Mouse (Mus musculus): ENCODE results near the gene Atp6v1g1.
A peak's percentile ranks its signal among the peaks of the same experiment; 100 is the strongest.

Gene Atp6v1g1

GRCm38 (mm10) chr4:63547799-63548198 lies 3.2 kb downstream of the Atp6v1g1 start:
- no peak for DNase-seq (ENCODE audit: low spot score)

GRCm38 (mm10) chr4:63548491-63548890 lies 3.9 kb downstream of the Atp6v1g1 start:
- no peak for DNase-seq (ENCODE audit: low spot score)

- DNase-seq (ENCODE audit: low spot score), result no peak
These were observed 6.3 kb downstream of the Atp6v1g1 start for GRCm38 (mm10) chr4:63550908-63551307.

- no peak for DNase-seq (ENCODE audit: low spot score)
These were observed 8.3 kb downstream of the Atp6v1g1 start for GRCm38 (mm10) chr4:63552865-63553264.

DNA sequence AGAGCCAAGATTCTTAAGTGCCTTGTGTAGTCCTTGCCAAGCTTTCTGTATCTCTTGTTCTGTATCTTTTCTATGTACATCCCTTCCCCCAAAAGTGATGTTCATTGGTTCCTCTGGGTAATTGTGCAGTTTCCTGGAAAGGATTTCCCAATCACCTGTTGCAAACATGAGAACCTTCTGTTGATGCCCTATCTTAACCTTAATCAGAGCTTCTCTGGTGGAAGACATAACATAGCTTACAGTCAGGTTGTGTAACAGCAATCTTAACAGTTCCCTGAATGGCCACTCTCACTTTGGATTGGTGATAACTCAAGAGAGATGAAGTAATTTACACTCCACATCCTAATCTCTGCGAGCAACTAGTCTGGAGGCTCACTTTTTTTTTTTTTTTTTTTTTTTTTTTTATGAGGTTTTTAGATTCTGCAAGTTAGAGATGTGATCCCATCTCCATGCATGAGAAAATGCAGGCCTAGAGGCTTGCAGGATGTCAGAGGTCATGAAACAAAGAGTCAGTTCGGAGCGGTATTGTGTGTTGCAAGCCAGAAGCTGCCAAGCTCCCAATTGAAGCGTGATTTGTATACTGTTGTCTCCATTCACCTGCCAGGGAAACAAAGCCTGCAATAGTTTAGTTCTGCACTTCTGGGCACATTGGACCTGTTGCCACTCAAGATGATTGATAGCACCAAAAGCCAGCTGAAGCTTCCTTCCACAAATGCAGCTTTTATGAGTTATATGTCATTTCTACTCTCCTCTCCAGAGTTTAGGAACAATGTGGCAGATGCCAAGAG lies 9.4 kb downstream of the Atp6v1g1 start:
- no peak for DNase-seq (ENCODE audit: low spot score)

GRCm38 (mm10) chr4:63554616-63555015 lies 10.0 kb downstream of the Atp6v1g1 start:
- DNase-seq (ENCODE audit: low spot score), result no peak

GRCm38 (mm10) chr4:63555111-63555510 lies 10.5 kb downstream of the Atp6v1g1 start:
- no peak for DNase-seq (ENCODE audit: low spot score)

- no peak for DNase-seq (ENCODE audit: low spot score)
These were observed 12.1 kb downstream of the Atp6v1g1 start for GRCm38 (mm10) chr4:63556665-63557064.

- no peak for DNase-seq (ENCODE audit: low spot score)
These were observed 12.8 kb downstream of the Atp6v1g1 start for GRCm38 (mm10) chr4:63557124-63558059.

DNA sequence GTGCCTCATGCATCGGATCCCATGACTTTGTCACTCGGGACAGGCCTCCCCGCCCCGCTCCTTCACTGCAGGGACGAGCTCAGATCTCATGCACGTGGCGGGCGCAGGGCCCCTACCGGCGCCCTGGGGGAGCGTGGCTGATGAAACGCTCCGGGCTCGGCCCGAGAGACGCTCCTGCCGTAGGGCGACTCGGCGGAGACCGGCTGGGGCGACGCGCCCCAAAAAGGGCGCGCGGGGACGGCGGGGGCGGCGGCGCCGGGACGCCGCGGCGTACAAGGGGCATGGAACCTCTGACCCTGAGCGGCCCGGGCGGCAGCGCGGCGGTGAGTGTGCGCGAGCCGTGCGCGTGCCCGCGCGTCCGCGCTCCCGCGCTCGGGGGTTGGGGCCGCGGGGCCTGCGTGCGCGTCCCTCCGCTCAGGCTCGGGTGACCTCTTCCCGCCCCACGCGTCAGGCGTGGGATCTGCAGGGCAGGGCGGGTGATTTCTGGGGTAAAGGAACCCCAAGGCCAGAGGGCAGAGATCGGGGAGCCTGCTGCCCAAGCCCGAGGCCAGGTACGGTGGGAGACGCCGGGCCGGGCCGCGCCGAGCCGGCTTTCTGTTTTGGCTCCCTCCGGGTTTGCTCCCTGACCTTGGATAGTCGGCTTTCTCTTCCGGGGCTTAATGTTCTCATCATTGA lies 14.0 kb downstream of the Atp6v1g1 start, which contains the start of gene Tmem268:
TSS of gene Tmem268 (plus strand) at position 375 of the 675 bp plus-strand sequence.
- peak; percentile 74 for DNase-seq (ENCODE audit: low spot score)

DNA sequence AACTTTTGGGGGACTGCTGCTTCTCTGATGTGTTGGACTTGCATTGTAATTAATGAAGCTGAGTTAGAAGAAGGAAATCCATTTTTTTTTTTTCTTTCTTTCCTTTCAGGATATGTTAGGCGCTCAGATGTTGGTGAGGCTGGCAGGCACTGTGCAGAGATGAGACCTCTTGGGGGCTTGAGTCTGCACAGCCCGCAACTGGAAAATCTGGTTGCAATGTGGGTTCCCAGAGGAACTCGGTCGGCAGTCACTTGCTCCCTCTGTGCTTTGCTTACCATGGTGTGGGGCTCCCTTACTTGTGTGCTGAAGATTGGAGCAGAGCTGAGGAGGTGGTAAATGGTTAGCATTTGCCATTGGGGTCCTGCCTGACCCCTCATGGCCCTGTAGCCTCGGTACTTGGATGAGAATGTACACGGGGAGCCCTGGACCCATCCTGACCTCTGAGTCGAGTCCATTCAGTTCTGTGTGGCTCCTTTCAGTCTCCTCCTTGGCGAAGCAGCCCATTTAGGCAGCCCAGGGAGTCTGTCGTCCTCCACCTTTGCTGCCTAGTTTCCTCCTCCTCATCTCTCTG lies 14.6 kb downstream of the Atp6v1g1 start:
- DNase-seq (ENCODE audit: low spot score), result no peak

DNA sequence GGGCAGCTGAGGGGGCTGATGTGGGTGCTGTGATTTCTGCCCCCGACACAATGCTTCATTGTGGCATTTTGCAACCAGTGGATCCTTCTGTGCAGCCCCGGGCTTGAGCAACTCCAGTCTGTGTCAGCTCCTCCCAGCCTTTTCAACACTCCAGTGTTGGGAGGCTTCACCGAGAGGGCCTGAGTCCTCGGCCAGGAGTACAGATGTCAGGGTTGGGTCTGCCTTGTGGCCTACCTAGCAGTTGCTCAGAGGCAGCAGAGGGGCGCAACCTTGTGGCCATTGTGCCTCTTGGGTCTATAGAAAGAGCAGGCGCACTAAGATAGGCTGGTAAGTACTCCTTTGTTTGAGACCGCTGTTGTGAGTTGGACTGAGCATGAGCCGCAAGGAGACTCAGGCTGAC lies 15.5 kb downstream of the Atp6v1g1 start:
- no peak for DNase-seq (ENCODE audit: low spot score)

DNA sequence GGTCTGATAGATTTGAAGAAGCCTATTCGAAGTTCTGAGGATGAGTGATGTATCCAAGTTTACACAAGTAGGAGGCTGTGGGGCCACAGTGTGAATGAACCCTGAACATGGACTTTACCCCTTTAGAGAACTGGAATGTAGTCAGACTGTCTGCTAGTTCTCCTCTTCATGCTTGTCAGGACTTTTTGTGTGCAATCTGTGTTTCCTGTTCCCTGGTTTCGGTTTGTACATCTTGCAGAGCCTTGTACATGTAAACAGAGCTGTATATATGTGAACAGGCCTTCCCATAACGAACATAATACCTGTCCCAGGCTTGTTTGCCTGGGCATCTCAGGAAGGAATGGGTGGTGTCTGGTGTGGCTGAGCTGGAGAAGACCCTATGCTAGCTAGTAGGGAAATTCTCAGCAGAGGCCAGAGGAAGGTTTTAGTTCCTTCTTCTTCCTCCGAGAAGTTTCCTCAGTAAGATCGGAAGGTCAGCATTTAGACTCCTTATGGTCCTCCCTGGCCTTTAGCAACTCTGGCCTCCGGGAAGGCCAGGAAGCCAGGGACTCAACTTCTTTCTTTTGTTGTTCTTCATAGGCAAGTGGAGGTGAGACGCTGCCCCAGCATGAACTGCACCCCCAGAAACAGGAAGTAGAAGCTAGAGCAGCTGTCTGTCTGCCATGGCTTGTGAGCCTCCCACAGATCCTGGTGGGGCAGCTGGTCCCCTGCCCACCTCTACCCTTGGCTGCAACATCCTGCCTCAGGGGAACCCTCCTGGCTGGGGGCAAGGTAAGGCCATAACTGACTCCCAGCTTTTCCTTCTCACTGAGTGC lies 17.5 kb downstream of the Atp6v1g1 start:
- DNase-seq (ENCODE audit: low spot score), result no peak

GRCm38 (mm10) chr4:63562742-63563141 lies 18.2 kb downstream of the Atp6v1g1 start:
- DNase-seq (ENCODE audit: low spot score), result no peak

- DNase-seq (ENCODE audit: low spot score), result no peak
These were observed 23.3 kb downstream of the Atp6v1g1 start for GRCm38 (mm10) chr4:63567712-63568390.

- no peak for DNase-seq (ENCODE audit: low spot score)
These were observed 24.8 kb downstream of the Atp6v1g1 start for GRCm38 (mm10) chr4:63569322-63569721.

GRCm38 (mm10) chr4:63570208-63570781 lies 25.7 kb downstream of the Atp6v1g1 start:
- no peak for DNase-seq (ENCODE audit: low spot score)

- no peak for DNase-seq (ENCODE audit: low spot score)
These were observed 28.0 kb downstream of the Atp6v1g1 start for GRCm38 (mm10) chr4:63572621-63573020.

GRCm38 (mm10) chr4:63579649-63580048 lies 35.1 kb downstream of the Atp6v1g1 start:
- no peak for DNase-seq (ENCODE audit: low spot score)

DNA sequence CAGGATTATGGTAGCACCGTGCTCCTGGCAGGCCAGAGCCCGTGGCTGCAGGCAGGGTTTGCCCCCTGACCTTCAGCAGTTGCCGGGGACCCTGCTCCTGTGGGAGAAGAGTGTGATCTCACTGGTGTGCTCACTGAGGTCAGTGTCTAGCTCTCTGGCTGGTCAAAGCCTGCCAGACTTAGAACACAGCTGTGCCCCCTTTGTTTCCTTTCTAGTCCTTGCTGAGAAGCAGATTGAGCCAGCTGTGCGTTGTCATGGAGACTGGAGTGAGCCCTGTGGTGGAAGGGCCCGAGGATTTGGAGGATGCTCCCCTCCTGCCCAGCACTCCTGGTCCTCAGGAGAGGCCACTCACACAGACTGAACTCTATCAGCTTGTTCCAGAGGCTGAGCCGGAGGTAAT lies 35.5 kb downstream of the Atp6v1g1 start:
- DNase-seq (ENCODE audit: low spot score), result peak; percentile 67
